Mouse (Mus musculus): ENCODE results near the gene Xlr5c.
"Not testable (repeated sequence)": the region's sequence is repeated elsewhere in the genome, so short reads cannot be mapped to it uniquely, and the experiment has no call there.

GRCm38 (mm10) chrX:73262428-73262827 is 30.3 kb downstream of the Xlr5c start:
- TF ChIP-seq CTCF (conservative IDR thresholded peaks at IDR 0.05; ENCODE audit: low read length); POU5F1 (IDR thresholded peaks at IDR 0.05; ENCODE audit: borderline replicate concordance, low read length); NANOG (IDR thresholded peaks at IDR 0.05; ENCODE audit: borderline replicate concordance, low read length): not testable (repeated sequence)
